Mouse (Mus musculus) lung, adult 2 months (tissue): ENCODE results near the gene Map6.

Experiments used
- CTCF ChIP-seq: fragments of 200-500 bp; IDR thresholded peaks from 2 replicates; pipeline ENCODE4 v1.5.1; 2011; ENCODE audit warnings: mild to moderate bottlenecking, low read length, control low read depth; ENCODE audit not compliant: insufficient read depth
- POLR2A ChIP-seq: fragments of 200-500 bp; IDR thresholded peaks from 2 replicates; pipeline ENCODE4 v1.6.1; 2011; ENCODE audit warnings: low read depth, mild to moderate bottlenecking, control low read depth, low read length, borderline replicate concordance; ENCODE audit errors: extremely low read depth

DNA sequence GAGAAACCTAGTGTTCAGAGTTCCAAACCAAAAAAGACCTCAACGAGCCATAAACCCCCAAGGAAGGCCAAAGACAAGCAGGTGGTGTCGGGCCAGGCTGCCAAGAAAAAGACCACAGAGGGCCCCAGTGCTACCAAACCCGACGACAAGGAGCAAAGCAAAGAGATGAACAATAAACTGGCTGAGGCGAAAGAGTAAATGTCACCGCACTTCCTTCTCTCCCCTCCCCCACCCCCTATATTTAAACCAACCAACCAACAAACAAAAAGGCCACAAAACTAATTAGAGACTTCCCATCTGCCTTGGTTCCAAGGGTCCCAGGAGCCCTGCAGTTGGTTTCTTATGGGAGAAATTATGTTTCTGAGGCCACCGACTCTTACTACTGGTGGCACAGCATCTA, 50.2 kb downstream of the Map6 start:
- TF ChIP-seq POLR2A (no peak), CTCF (no peak)
